Mouse (Mus musculus) liver, embryonic 13.5 days (tissue): Measurements from ENCODE around the gene Pafah2. TPM values are rescaled to one million over a fixed set of nuclear protein-coding genes. Genes with fewer than 3 reads are reported as not detected.

ENCODE experiments used
- ATAC-seq: fragments of 200-750 bp; cut with Nextera tagmentation; 2 replicates; pipeline ENCODE4 v1.8.0; 2017; ENCODE audit warnings: low read depth, mild to moderate bottlenecking, moderate number of reproducible peaks, moderate library complexity
- DNase-seq: peaks from one replicate; pipeline ENCODE4 v3.0.0; 2022
- H3K27ac ChIP-seq: fragments of 300-500 bp; sonication (generic); 2 replicates; pipeline ENCODE4 v1.5.1; 2015; ENCODE audit warnings: moderate library complexity, mild to moderate bottlenecking, inconsistent platforms
- H3K27me3 ChIP-seq: fragments of 300-500 bp; sonication (generic); 2 replicates; pipeline ENCODE4 v1.6.1; 2015; ENCODE audit warnings: mild to moderate bottlenecking, inconsistent platforms
- H3K36me3 ChIP-seq: fragments of 300-500 bp; sonication (generic); 2 replicates; pipeline ENCODE4 v1.6.1; 2015; ENCODE audit warnings: mild to moderate bottlenecking, inconsistent platforms
- H3K4me1 ChIP-seq: fragments of 300-500 bp; sonication (generic); replicated peaks from 2 replicates; pipeline ENCODE4 v1.6.1; 2015; ENCODE audit warnings: inconsistent platforms
- H3K4me2 ChIP-seq: fragments of 300-500 bp; sonication (generic); 2 replicates; pipeline ENCODE4 v1.6.1; 2015; ENCODE audit warnings: inconsistent platforms, mild to moderate bottlenecking, moderate library complexity
- H3K4me3 ChIP-seq: fragments of 300-500 bp; sonication (generic); replicated peaks from 2 replicates; pipeline ENCODE4 v1.5.1; 2015; ENCODE audit warnings: mild to moderate bottlenecking, inconsistent platforms
- H3K9ac ChIP-seq: fragments of 300-500 bp; sonication (generic); 2 replicates; pipeline ENCODE4 v1.6.1; 2015; ENCODE audit warnings: mild to moderate bottlenecking, inconsistent platforms
- H3K9me3 ChIP-seq: fragments of 300-500 bp; sonication (generic); replicated peaks from 2 replicates; pipeline ENCODE4 v1.6.1; 2016; ENCODE audit warnings: inconsistent platforms
- WGBS: fragments of 180-500 bp; shearing (Covaris S2); methylation state at CpG from one replicate; pipeline ENCODE4 v1.1.7; 2015; ENCODE audit not compliant: insufficient replicate concordance; 5-methylcytosine and 5-hydroxymethylcytosine counted together
- polyA plus RNA-seq: library from polyadenylated mRNA; unstranded; fragments of >200 nt; fragmentation: Nextera tagmentation; extraction: Ambion mirVana; gene quantifications from 2 replicates; pipeline ENCODE4 v1.2.1, GENCODE M21; 2015

Pafah2 gene
- polyA plus RNA-seq, result 3.7 and 5.1 TPM in 2 replicates

GRCm38 (mm10) chr4:134395977-134396825 lies at the start of gene Pafah2:
Pafah2 (plus strand) TSS chr4:134396320.
- peaks cover 29% of the 10 kb centered on the region for H3K4me1 ChIP-seq
- ATAC-seq (peak; percentile 98), DNase-seq (peak; percentile 76)
- WGBS, result under 1% methylated on average over 31 of the region's 31 CpGs
- peak within 1 kb of the TSS; percentile 80 for H3K4me2 ChIP-seq
- no peaks in the 10 kb centered on the region for H3K27me3 ChIP-seq
- H3K9me3 ChIP-seq, result peaks cover 5% of the 10 kb centered on the region
- H3K4me3 ChIP-seq, result peak within 1 kb of the TSS; percentile 65
- H3K36me3 ChIP-seq, result no peaks in the 10 kb centered on the region
- peak within 1 kb of the TSS; percentile 53 for H3K27ac ChIP-seq
- peak within 1 kb of the TSS; percentile 73 for H3K9ac ChIP-seq

- ATAC-seq, result no peak
- no peak for DNase-seq
- Histone ChIP-seq H3K4me2 (no peak overlapping the region), H3K27ac (no peak overlapping the region), H3K36me3 (no peaks in the 10 kb centered on the region), H3K9ac (no peak overlapping the region), H3K4me3 (no peak overlapping the region), H3K4me1 (peaks cover 6% of the 10 kb centered on the region), H3K9me3 (no peaks in the 10 kb centered on the region), H3K27me3 (peaks cover 41% of the 10 kb centered on the region)
- 63% methylated on average over 11 of the region's 11 CpGs for WGBS
These were observed 48.0 kb upstream of the Pafah2 start for GRCm38 (mm10) chr4:134348078-134348477.

GRCm38 (mm10) chr4:134348545-134348944 lies 47.6 kb upstream of the Pafah2 start:
- no peaks in the 10 kb centered on the region for H3K9me3 ChIP-seq
- DNase-seq (no peak), ATAC-seq (no peak)
- H3K27ac ChIP-seq, result no peak overlapping the region
- H3K9ac ChIP-seq, result no peak overlapping the region
- WGBS, result 65% methylated on average over 5 of the region's 5 CpGs
- peaks cover 3% of the 10 kb centered on the region for H3K4me1 ChIP-seq
- H3K4me3 ChIP-seq, result no peak overlapping the region
- H3K27me3 ChIP-seq, result peaks cover 36% of the 10 kb centered on the region
- H3K4me2 ChIP-seq, result no peak overlapping the region
- no peaks in the 10 kb centered on the region for H3K36me3 ChIP-seq

DNA sequence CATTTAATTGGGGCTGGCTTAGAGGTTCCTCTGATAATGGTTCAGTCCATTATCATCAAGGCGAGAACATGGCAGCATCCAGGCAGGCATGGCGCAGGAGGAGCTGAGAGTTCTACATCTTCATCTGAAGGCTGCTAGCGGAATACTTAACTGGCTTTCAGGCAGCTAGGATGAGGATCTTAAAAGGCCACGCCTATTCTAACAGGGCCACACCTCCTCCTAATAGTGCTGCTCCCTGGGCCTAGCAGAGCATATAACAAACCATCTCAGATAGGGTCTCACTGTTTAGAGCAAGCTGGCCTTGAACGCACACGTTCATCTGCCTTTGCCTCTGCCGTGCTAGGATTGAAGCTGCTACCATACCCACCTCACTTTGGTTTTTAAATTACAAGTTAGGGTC lies 46.3 kb upstream of the Pafah2 start:
- Histone ChIP-seq H3K36me3 (no peaks in the 10 kb centered on the region), H3K27me3 (peaks cover 23% of the 10 kb centered on the region), H3K9ac (no peak overlapping the region), H3K4me2 (no peak overlapping the region), H3K9me3 (no peaks in the 10 kb centered on the region), H3K4me3 (no peak overlapping the region), H3K4me1 (peaks cover 6% of the 10 kb centered on the region; the same call in 1 of the 2 replicates), H3K27ac (no peak overlapping the region)
- DNase-seq, result no peak
- 72% methylated on average over 7 of the region's 7 CpGs for WGBS
- no peak for ATAC-seq

- no peak overlapping the region for H3K4me3 ChIP-seq
- ATAC-seq (no peak), DNase-seq (no peak)
- H3K27ac ChIP-seq, result no peak overlapping the region
- H3K4me1 ChIP-seq, result peaks cover 6% of the 10 kb centered on the region; the same call in 1 of the 2 replicates
- no peak overlapping the region for H3K4me2 ChIP-seq
- no peaks in the 10 kb centered on the region for H3K9me3 ChIP-seq
- 60% methylated on average over 6 of the region's 6 CpGs for WGBS
- peaks cover 15% of the 10 kb centered on the region for H3K27me3 ChIP-seq
- H3K36me3 ChIP-seq, result no peaks in the 10 kb centered on the region
- no peak overlapping the region for H3K9ac ChIP-seq
These were observed 45.5 kb upstream of the Pafah2 start for GRCm38 (mm10) chr4:134350641-134351040.

DNA sequence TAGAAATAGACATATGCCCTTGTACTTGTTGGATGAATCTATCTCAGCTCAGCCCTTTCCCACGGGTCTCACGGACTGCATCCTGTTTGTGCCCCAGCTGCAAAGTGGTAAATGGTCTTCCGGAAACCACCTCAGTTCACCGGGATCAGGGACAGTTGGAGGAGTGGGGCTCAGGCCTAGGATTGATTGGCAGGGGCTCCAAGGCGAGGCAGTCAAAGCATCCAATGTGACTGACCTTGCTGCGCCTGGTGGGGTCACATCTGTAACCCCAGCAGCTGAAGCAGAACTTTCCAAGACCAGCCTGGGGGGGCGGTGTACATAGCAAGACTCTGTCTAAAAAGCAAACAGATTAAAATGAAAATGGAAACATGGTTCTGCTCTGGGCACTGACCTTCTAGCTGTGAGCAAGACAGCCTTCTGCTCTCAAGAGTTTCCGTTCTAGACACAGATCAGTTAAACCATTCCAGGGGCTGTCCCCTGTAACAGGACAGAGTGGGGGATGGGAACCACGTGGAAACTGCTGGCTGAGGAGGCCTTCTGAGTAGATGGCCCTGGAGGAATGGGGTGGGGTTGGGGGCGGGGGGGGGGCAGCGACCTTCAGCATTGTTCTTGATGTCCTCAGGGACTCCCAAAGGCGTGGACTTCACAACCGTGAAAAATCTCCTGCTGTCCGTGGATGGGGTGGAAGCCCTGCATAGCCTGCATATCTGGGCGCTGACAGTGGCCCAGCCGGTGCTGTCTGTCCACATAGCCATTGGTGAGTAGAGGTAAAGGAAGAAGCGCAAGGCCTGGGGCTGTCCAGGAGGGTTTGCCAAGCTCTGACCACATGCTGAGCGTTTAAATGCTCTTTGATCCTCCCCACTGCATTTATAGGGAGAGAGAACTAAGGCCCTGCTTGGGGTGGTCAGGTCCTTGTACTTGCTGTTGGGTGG lies 44.5 kb upstream of the Pafah2 start:
- DNase-seq (no peak), ATAC-seq (no peak)
- WGBS, result 48% methylated on average over 18 of the region's 18 CpGs
- no peak overlapping the region for H3K9ac ChIP-seq
- no peak overlapping the region for H3K4me3 ChIP-seq
- H3K27me3 ChIP-seq, result peaks cover 6% of the 10 kb centered on the region; the same call in 1 of the 2 replicates
- H3K27ac ChIP-seq, result no peak overlapping the region
- H3K9me3 ChIP-seq, result no peaks in the 10 kb centered on the region
- H3K36me3 ChIP-seq, result no peaks in the 10 kb centered on the region
- peaks cover 6% of the 10 kb centered on the region; the same call in 1 of the 2 replicates for H3K4me1 ChIP-seq
- H3K4me2 ChIP-seq, result no peak overlapping the region

GRCm38 (mm10) chr4:134352261-134352707 lies 43.8 kb upstream of the Pafah2 start:
- no peak overlapping the region for H3K9ac ChIP-seq
- no peak for DNase-seq

GRCm38 (mm10) chr4:134352929-134353328 lies 43.2 kb upstream of the Pafah2 start:
- H3K27ac ChIP-seq, result no peak overlapping the region
- no peak overlapping the region for H3K4me3 ChIP-seq
- H3K9ac ChIP-seq, result no peak overlapping the region
- H3K27me3 ChIP-seq, result peaks cover 5% of the 10 kb centered on the region; the same call in 1 of the 2 replicates
- DNase-seq (no peak), ATAC-seq (no peak)
- no peaks in the 10 kb centered on the region for H3K9me3 ChIP-seq
- H3K4me2 ChIP-seq, result no peak overlapping the region
- peaks cover 14% of the 10 kb centered on the region for H3K4me1 ChIP-seq
- 74% methylated on average over 7 of the region's 7 CpGs for WGBS
- H3K36me3 ChIP-seq, result no peaks in the 10 kb centered on the region

More at GRCm38 (mm10) chr4:134352261-134352707, 43.8 kb upstream of the Pafah2 start:
- H3K27me3 ChIP-seq, result peaks cover 4% of the 10 kb centered on the region
- peaks cover 10% of the 10 kb centered on the region for H3K4me1 ChIP-seq
- no peak overlapping the region for H3K4me3 ChIP-seq
- 77% methylated on average over 12 of the region's 12 CpGs for WGBS
- H3K9me3 ChIP-seq, result no peaks in the 10 kb centered on the region
- H3K4me2 ChIP-seq, result no peak overlapping the region
- no peak for ATAC-seq
- H3K36me3 ChIP-seq, result no peaks in the 10 kb centered on the region
- H3K27ac ChIP-seq, result no peak overlapping the region

- peaks cover 14% of the 10 kb centered on the region for H3K4me1 ChIP-seq
These were observed 42.4 kb upstream of the Pafah2 start for GRCm38 (mm10) chr4:134353527-134354409.

GRCm38 (mm10) chr4:134355841-134356452 lies 40.2 kb upstream of the Pafah2 start:
- DNase-seq (no peak), ATAC-seq (no peak)
- Histone ChIP-seq H3K4me2 (no peak overlapping the region), H3K36me3 (no peaks in the 10 kb centered on the region), H3K9ac (no peak overlapping the region), H3K4me3 (no peak overlapping the region), H3K9me3 (no peaks in the 10 kb centered on the region), H3K4me1 (peaks cover 14% of the 10 kb centered on the region), H3K27ac (no peak overlapping the region), H3K27me3 (peaks cover 14% of the 10 kb centered on the region; the same call in 1 of the 2 replicates)
- WGBS, result 58% methylated on average over 16 of the region's 16 CpGs

More at GRCm38 (mm10) chr4:134353527-134354409, 42.4 kb upstream of the Pafah2 start:
- Histone ChIP-seq H3K9ac (no peak overlapping the region), H3K4me3 (no peak overlapping the region), H3K27ac (no peak overlapping the region), H3K4me2 (no peak overlapping the region), H3K27me3 (peaks cover 8% of the 10 kb centered on the region; the same call in 1 of the 2 replicates), H3K9me3 (no peaks in the 10 kb centered on the region), H3K36me3 (no peaks in the 10 kb centered on the region)
- 29% methylated on average over 5 of the region's 5 CpGs for WGBS
- no peak for DNase-seq
- no peak for ATAC-seq
